Mouse (Mus musculus): Measurements from ENCODE around the gene Cdh13.

DNA sequence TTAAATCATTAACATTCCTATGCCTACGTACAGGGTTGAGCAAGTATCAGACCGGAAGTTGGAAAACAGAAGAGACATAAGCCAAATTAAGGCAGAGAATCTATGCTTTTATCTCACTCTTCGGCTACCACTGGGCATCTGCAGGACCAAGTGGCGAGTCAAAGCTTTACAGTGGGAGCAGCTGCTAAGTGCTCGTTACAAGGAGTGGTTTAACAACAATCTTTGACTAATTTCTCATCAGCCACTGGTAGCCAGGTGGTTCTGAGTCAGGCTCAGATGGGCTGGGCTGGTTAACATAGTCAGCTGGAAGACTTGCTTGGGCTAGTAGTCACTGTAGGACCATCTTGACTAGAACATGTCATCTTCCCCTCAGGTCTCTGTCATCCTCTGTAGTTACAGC lies 34.2 kb upstream of the Cdh13 start:
- no peak for TF ChIP-seq GATA1 (IDR thresholded peaks at IDR 0.05; ENCODE audit: borderline replicate concordance, low read length)
- no peak for TF ChIP-seq FLI1 (IDR thresholded peaks at IDR 0.05; ENCODE audit: low read length)

Measured in megakaryocyte, embryonic 14.5 days (primary cell).